Mouse (Mus musculus) splenic B cell, adult 2 months (primary cell): ENCODE data around the gene Cntn1.

Experiments used
- DNase-seq: peaks from one replicate; pipeline ENCODE4 v3.0.0-alpha.2; 2011; ENCODE audit warnings: low read depth, low spot score
- H3K27me3 ChIP-seq: 2 replicates; pipeline ENCODE4 v1.6.1; 2012; ENCODE audit warnings: mild to moderate bottlenecking, low read length, moderate library complexity, mixed read lengths; ENCODE audit not compliant: control insufficient read depth, poor library complexity, insufficient read depth, severe bottlenecking
- H3K36me3 ChIP-seq: 2 replicates; pipeline ENCODE4 v1.6.1; 2012; ENCODE audit warnings: mild to moderate bottlenecking, low read length, moderate library complexity, mixed read lengths; ENCODE audit not compliant: control insufficient read depth, poor library complexity, insufficient read depth, severe bottlenecking

The Cntn1 gene

DNA sequence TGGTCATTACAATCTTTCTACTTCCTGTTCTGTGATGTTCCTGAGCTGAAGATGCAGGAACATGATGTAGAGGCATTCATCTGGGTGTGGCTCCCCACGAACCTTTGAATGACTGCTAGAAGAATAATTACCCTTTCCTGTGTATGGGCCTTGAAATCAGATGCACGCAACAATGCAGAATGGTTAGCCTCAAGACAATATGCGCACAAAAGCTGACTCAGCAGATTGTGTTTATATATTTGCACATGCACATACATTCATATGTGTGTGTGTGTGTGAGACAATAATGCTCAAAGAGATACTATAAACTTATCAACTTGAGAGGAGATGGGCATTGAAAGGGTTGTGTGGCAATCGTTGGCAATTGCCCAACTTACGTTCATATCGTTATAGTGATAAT is 39.8 kb downstream of the Cntn1 start:
- Histone ChIP-seq H3K36me3 (no peaks in the 10 kb centered on the region), H3K27me3 (no peaks in the 10 kb centered on the region)
- DNase-seq = no peak

DNA sequence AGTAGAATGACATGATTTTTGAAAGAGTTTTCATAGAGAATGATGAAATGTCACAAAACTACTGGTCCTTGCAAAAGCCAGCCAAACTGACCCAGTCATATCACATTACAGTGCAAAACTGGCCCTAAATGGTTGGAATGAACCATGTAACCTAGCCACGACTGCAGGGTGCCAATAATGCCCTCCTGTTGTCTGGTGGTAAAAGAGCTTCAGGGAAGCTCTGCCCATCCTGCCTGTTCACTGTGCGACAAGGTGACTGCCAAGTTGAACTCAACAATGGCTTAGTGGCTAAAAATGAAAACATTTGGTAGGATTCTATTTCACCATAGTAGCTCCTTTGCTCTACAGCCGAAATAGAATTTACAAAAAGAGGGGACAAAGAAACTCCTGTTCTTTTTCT is 41.1 kb downstream of the Cntn1 start:
- H3K27me3 ChIP-seq = no peaks in the 10 kb centered on the region
- no peak for DNase-seq
- no peaks in the 10 kb centered on the region for H3K36me3 ChIP-seq

DNA sequence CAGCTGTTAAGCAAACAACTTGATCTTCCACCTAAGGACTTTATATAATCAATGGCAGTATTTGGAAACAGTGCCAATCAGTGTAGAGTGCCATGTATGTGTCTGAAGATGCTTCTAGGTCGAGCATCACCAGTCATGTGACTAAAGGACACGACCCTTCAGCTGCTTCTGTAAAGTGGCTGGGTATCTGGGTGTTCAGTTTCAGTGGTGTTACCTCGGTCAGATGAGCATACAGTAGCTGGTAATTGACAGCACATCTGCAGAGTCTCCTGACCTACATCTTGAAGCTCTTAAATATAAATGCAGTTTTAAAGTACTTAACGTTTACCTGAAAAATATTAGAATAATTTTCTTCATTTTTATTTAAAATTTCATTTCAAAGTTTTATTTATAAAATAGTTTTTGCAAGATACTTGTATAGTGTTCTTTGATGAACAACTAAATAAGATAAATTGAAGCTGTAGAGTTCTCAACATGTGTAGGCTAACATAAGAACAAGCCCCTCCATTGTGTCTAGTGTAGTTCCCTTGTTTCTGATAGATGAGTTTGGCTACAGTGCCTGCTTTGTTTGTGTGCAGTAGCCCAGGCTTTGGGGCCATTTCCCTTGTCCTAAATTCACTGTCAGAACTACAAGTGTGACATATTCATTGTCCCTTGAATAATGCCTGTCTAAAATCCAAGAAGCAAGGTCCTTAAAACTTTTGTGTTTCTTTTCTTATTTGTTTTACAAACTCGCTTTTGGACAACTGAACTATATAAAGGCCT is 48.6 kb downstream of the Cntn1 start:
- DNase-seq = no peak
- Histone ChIP-seq H3K36me3 (no peaks in the 10 kb centered on the region), H3K27me3 (no peaks in the 10 kb centered on the region)

DNA sequence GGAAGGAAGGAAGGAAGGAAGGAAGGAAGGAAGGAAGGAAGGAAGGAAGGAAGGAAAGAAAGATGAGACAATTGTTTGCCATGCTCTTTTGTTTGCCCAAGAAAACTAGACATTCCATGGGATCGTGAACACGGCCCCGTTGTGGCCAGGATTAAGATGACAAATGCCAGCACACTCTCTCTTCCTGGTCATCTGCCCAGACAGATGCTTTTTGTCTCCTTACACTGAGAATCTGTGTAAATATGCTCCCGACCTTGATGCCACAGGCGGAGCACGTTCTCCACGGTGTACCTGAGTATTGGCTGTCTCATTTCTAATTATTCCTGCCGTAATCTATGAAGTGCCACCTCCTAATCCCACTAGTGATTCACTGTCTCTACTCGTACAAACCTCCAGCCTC is 51.0 kb downstream of the Cntn1 start:
- no peaks in the 10 kb centered on the region for H3K27me3 ChIP-seq
- no peak for DNase-seq
- H3K36me3 ChIP-seq = no peaks in the 10 kb centered on the region

DNA sequence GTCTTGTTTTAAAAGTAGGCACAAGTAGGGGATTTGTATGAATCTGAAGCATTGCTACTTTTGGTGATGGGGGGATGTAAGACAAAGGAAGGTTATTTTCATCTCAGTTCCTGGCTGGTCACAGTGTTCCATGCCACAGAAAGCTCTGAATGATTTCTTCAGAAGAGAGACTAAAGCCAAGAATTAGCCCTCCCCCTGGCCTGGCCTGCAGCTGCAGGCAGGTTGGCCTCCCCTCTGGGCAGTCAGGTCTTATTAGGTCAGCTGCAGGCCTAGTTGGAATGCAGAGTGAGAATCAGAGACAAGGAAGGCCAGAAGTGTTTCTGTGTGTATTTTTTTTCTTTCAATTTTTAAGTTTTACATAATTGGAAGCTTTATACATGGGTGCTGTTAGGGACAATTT is 61.5 kb downstream of the Cntn1 start:
- Histone ChIP-seq H3K36me3 (no peaks in the 10 kb centered on the region), H3K27me3 (no peaks in the 10 kb centered on the region)
- no peak for DNase-seq

DNA sequence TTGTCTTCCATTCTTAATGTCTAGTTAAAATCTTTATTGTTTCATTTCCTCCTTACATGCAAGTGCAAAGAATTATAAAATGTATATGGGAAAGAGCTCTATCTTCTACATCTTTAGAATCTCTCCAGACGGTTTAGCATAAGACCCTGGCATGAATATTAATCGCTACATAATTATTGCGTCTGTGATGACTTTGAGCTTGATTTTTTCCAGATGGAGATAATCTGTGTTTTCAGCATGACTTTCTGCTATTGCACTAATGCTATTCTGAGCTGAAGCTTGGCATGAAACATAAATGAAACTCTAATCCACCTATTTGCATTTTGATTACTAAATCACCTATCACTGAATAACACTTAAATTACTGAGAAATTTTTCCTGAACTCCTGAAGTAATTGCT is 82.0 kb downstream of the Cntn1 start:
- Histone ChIP-seq H3K27me3 (no peaks in the 10 kb centered on the region), H3K36me3 (no peaks in the 10 kb centered on the region)
- DNase-seq = no peak

DNA sequence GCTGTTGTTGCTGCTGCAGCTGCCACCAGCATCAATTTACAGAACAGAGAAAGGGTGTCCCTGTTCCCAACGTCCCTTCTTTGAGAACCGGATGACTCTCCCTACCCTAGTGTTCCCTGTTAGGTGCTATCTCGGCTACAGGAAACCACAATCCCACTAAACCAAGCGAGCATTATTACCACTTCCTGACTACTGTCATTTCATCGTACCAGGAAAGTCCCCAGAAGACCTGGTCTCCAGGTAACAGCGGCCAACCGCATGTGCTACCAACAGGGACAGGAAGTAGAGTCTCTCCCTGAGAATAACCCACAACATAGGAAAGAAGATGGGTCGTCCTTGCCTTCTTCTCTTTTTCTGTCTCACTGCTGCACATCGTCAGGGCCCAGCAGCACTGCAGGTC is 83.3 kb downstream of the Cntn1 start:
- no peak for DNase-seq
- H3K27me3 ChIP-seq = no peaks in the 10 kb centered on the region
- no peaks in the 10 kb centered on the region for H3K36me3 ChIP-seq

DNA sequence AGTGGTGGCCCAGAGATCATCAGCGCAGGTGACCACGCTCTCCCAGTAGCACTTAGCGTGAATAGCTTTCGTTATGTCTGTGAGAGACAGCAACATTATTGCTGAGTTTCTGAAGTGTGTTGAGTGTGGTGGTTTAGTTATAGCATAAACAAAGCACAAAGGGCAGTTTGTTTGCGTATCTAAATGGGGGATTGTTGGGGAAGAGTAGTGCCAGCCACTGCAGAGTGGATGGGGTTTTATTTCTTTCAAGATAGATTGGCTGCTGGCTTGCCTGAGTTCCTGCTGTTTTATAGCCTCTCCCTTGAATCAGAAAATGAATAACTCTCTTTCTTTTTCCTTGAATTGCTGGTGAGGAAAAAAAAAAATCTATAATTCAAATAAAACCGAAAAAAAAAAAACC is 86.1 kb downstream of the Cntn1 start:
- no peaks in the 10 kb centered on the region for H3K36me3 ChIP-seq
- no peak for DNase-seq
- no peaks in the 10 kb centered on the region for H3K27me3 ChIP-seq

DNA sequence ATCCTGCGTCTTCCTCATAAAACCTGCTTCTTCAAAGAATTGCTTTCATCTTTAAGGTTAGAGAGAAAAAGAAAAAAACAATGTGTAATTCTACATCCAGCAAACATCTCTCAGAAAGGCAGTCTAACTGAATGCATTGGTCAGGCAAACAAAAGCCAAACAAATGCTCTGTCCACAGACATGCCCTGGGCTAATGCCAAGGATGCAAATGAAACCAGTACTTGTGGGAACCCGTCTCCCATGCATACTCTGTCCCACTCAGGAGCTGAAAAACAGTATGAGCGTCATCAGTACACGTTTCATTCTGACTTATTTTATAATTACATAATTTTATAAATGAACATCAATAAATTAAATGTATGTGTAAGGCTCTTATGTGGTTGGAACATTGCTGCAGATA is 91.0 kb downstream of the Cntn1 start:
- H3K27me3 ChIP-seq = no peaks in the 10 kb centered on the region
- DNase-seq = no peak
- no peaks in the 10 kb centered on the region for H3K36me3 ChIP-seq

DNA sequence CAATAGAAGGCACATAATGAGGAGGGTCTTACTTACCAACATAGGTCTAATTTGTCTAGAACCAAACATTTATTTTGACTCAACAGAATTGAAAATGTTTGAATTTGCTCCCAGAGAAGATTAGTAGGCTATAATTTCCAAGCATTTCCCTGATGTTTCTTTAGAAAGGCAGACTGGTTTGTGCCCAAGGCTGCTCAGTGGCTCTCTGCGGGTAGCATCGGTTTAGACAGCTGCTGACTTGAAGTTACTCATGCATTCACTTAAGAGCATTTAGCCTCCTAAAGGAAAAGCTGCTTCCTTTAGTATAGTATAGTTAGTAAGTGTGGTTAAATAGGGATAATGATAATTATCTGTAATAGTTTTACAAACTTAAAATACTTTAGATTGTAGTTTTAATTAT is 104.0 kb downstream of the Cntn1 start:
- no peaks in the 10 kb centered on the region for H3K36me3 ChIP-seq
- H3K27me3 ChIP-seq = no peaks in the 10 kb centered on the region
- DNase-seq = no peak

DNA sequence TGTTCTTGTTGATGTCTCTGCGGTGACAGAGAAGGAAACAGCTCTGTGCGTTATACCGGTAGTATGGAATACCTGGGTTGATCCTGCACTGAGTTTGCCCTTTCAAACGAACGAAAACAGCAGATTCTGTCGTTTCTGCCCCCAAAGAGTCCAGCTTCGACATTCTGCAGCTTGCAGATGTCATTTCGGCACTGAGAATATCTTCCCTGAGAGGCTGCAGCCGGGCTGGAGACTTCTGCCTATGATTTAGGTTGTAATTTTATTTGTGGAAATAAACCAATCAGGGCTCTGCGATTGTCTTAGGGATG is 109.8 kb downstream of the Cntn1 start:
- Histone ChIP-seq H3K27me3 (no peaks in the 10 kb centered on the region), H3K36me3 (no peaks in the 10 kb centered on the region)

DNA sequence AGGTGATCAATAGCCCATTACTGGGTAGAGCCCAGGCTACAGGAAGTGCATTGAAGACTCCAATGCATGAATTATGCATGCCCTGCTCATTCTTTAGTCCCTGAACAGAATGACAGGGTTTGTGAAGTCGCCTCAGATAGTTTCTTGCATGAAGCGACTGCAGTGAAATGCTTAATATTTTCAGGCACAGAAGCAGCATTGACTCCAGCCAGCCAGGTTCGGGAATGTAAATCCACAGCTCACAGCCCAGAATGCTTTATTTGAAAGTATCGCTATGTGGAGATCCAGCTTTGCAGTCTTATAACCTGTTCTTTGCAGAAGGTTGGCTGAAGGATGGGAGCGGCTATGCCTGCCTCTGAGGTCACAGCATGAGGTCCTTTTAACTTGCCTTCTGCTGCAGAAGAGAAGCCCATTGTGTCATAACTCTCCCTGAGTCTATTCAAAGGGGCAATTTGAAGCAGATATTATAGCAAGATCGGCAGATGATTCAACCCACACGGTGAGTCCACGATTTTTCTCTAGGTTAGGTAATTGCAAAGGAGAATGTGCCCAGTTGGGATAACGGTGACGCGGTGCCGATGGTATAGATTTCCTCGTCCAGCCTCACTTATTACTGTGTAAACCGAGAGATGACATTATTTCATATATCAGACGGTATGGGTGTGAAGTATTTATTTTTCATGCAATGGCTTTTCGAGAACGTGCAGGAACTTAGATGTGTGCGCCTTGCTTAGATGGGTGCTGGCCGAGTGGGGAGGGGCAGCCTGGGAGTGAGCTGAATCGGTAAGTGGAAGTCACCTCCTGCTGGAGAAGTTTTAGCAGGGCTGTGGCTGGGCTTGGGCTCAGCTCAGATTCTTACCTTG is 110.4 kb downstream of the Cntn1 start:
- DNase-seq = no peak
- no peaks in the 10 kb centered on the region for H3K36me3 ChIP-seq
- no peaks in the 10 kb centered on the region for H3K27me3 ChIP-seq

More for the DNA sequence above, 109.8 kb downstream of the Cntn1 start:
- no peak for DNase-seq

DNA sequence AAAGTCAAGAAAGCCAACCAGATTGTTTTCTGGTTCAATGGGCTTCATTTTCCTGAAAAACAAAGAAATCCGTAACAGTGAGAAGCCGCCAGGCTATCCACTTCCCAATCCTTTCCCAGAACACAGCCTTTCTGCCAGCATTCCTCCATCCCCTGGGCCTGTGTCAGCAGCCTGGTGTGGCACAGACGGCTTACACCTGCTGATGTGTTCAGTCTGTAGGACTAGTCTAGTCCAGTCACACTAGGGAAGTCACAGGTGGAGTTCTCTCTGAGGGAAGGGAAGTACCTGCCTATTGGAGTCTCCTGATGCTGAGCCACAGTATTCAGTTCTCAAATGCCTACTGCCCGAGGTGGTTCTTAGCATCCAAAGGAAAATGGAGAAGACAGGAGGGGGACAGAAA is 111.9 kb downstream of the Cntn1 start:
- Histone ChIP-seq H3K36me3 (no peaks in the 10 kb centered on the region), H3K27me3 (no peaks in the 10 kb centered on the region)
- no peak for DNase-seq

DNA sequence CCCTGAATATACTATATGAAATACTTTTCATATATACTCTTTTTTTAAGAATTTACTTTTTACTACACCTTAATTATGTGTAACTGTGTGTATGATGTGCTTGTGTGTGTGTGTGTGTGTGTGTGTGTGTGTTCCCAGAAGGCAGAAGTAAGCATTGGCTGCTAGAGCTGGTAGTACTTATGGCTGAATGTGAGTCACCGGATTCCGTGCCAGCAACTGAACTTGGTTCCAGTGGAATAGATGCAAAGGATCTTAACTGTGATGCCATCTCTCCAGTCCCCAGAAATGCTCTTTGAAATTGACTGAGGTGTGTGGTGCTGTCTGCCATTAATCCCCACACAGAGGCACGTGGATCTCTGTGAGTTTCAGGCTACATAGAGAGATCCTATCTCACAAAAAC is 113.2 kb downstream of the Cntn1 start:
- H3K36me3 ChIP-seq = no peaks in the 10 kb centered on the region
- no peaks in the 10 kb centered on the region for H3K27me3 ChIP-seq
- no peak for DNase-seq

DNA sequence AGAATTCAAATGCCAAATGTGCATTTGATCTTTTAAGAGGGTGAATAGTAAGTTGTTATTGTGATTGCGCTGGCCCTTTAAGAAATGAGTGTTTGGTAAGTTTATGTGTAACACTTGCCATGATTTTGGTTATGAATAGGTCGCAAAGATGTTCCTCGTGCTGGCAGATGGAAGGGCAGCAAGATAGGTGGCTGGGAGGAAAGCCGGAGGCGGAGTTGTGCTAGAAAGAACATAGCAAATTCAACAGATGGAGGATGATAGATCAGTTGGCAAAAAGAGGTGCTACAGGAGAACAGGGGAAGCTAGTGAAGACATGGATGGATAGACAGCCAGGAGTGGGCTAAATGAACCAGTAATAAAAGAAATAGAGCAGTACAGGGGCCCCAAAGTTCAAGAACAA is 115.3 kb downstream of the Cntn1 start:
- DNase-seq = no peak
- H3K27me3 ChIP-seq = no peaks in the 10 kb centered on the region
- H3K36me3 ChIP-seq = no peaks in the 10 kb centered on the region
